Mouse (Mus musculus) urinary bladder, postnatal 14 days (tissue): ENCODE data around the gene Chn2.

Source experiments
- DNase-seq: peaks from one replicate; pipeline ENCODE4 v3.0.0; 2021; ENCODE audit warnings: low spot score

Gene Chn2

GRCm38 (mm10) chr6:54039357-54039804, at the start of gene Chn2:
TSS of gene Chn2 (plus strand) at chr6:54039554.
- DNase-seq: peak; percentile 72

GRCm38 (mm10) chr6:53992386-53992785, 47.0 kb upstream of the Chn2 start:
- DNase-seq: no peak

GRCm38 (mm10) chr6:53995519-53995918, 43.8 kb upstream of the Chn2 start:
- no peak for DNase-seq

GRCm38 (mm10) chr6:53996226-53996955, 43.0 kb upstream of the Chn2 start:
- DNase-seq: no peak

GRCm38 (mm10) chr6:54005302-54005701, 34.1 kb upstream of the Chn2 start:
- no peak for DNase-seq

- DNase-seq: no peak
These were observed 30.8 kb upstream of the Chn2 start for GRCm38 (mm10) chr6:54008448-54009120.

GRCm38 (mm10) chr6:54009293-54009692, 30.1 kb upstream of the Chn2 start:
- DNase-seq: no peak

DNA sequence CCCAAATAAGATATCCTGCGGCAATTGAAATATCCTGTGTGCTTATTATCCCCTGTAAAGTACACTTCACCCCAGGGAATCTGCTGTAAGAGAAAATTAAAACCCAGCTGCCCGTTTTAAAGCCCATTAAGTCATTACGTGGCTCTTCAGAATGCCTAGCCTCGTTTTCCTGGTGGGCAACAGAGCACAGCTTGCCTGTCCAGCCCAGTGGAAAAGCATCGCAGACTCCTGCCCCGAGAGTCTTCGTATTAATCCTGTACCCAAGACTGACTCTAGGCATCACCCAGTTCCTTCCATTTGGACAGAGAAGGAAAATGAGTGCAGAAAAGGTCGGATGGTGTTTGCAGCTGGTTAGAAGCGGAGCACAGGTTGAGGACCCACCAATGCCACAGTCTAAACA, 29.0 kb upstream of the Chn2 start:
- DNase-seq: no peak

DNA sequence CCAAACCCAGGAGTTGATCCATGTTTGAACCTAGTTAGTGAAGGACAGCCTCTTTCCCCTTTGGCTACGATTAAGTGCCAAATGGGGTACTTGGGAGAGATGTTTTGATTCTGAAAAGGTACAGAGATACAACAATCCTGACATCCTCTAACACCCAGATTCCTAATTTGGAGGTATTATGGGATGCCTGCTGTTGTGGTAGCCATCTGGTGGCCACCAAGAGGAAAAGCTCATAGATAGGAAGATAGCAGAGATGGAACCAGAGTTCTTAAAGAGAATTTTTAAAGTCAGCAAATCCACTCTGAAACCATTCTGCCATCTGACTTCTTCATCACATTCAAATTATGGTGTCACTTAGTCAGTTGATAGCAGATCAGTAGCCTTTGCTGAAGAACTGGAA, 27.2 kb upstream of the Chn2 start:
- no peak for DNase-seq

- no peak for DNase-seq
These were observed 21.3 kb upstream of the Chn2 start for GRCm38 (mm10) chr6:54018038-54018437.

- DNase-seq: peak; percentile 39
These were observed 20.5 kb upstream of the Chn2 start for GRCm38 (mm10) chr6:54018861-54019260.

DNA sequence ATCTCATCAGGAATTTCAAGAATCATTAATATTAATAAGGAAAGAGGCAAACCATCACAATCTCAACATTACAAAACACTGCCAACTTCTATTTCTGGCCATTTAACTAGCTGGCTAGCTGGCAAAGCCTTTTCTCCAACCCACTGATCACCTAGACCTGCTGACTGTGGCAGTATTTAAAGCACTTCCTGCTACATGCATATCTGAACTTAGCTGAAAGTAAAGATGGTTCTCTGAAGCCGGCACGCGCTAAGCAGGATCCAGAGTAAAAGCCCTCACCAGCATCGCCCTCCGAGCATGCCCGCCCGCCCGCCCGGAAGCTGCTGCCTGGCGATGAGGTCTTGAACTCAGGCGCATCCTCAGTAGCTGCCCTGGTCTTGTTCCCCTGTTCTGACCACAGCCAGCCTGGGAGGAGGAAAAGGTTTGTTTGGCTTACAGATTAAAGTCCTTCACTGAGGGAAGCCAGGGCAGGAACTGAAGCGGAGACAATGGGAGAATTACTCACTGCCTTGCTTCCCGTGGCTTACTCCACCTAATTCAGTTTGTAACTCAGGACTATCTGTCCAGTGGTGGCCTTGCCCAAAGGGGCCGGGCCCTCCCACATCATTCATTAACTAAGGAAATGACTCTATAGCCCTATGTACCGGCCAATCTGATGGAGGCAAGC, 18.1 kb upstream of the Chn2 start:
- no peak for DNase-seq

- no peak for DNase-seq
These were observed 15.5 kb upstream of the Chn2 start for GRCm38 (mm10) chr6:54023846-54024245.

GRCm38 (mm10) chr6:54028706-54029105, 10.6 kb upstream of the Chn2 start:
- DNase-seq: no peak

- DNase-seq: no peak
These were observed 9.0 kb upstream of the Chn2 start for GRCm38 (mm10) chr6:54030351-54030750.

DNA sequence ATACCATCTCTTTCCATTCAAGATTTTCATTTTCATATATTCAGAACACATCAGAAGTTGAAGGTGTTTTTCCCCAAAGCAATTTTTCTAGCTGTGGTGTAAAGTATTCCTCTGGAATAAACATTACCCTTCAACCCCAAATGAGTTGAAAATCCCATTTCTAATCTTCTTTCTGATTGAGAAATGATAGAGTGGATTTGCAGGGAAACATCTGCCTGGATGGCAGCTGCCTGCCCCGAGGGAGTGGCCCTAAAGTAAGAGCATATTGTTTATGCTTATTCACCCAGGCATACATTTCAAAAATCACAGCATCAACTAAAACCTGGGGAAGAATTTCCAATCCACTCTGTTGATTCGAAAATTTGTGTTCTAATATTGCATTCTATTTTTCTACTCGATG, 8.6 kb upstream of the Chn2 start:
- DNase-seq: no peak

- peak; percentile 78 for DNase-seq
These were observed 4.9 kb upstream of the Chn2 start for GRCm38 (mm10) chr6:54034471-54034870.

DNA sequence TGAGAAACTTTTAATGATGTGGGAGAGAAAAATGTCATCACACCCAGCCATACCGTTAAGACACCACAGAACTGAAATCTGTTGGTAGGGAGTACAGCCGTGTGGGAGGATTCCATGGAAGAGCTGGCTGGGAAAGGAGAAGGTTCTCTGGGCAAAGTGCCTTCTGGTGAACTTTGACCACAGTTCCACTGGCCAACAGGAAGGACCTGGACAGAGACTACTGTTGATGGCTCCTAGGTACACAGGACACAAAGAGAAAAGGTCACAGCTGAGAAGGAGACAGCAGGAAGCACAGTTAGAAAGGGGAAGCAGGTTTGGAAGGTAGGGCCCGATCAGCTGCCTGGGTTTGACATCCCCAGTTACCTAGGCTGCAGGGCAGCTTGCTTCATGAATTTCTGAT, 3.8 kb upstream of the Chn2 start:
- no peak for DNase-seq

DNA sequence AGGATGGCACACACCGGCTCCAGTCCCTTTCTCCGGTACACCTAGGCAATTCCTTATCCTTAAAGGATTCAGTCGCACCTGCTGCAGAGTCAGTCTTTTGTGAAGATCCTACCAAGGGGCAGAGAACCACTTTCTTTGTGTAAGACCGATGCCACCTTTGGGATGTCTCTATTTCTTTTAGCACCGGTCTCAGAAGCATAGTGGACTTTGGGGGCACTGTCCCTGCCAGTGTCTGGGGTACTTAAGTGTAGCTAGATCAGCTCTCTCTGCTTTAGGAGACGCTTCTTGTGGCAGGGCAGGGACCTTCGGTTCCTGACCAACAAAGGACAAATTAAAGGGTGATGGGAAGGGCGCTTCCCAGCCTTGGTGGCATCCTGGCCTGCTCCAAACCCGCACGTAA, 488 bp upstream of the Chn2 start:
- DNase-seq: no peak

- peak; percentile 63 for DNase-seq
These were observed 572 bp downstream of the Chn2 start for GRCm38 (mm10) chr6:54039805-54040447.

- DNase-seq: no peak
These were observed 1.1 kb downstream of the Chn2 start for GRCm38 (mm10) chr6:54040448-54040844.

GRCm38 (mm10) chr6:54041386-54042043, 2.2 kb downstream of the Chn2 start:
- DNase-seq: no peak
